17 mouse cellular contexts compared by ENCODE assay signal in the genomic region with DNA sequence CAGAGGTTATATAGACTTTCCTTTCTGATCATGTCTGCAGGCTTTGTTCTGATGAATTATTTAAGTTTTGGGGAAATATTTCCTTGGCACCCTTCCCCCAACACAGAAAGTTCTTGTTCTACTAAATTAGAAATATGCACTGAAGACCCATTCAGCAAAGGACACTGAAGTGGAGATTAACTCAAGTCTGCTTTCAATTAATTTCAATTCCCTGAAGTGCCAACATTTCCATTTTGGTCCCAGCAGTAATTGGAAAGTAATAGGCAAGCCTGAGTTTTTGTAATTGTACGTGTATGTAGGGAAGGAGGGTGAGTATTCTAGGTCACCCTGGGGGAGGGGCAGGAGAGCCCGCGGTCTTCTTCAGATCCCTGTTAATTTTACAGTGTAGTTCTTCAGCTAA. TPM values are rescaled to one million over a fixed set of nuclear protein-coding genes. Genes with fewer than 3 reads are reported as not detected.
"Had no signal": no experiment of that assay in that cellular context is flagged by ENCODE, and none has a peak within 500 bp of the region (broad histone marks: within the 10 kb centered on the region; RNA-seq: fewer than 3 reads in every experiment).

No protein-coding gene starts in this region.

- H3K4me3 ChIP-seq: layer of hippocampus, adult 2 months; limb, embryonic 13.5 days; midbrain, embryonic 13.5 days; neural tube, embryonic 13.5 days had no signal

- ATAC-seq: midbrain, embryonic 13.5 days had no signal

- H3K4me2 ChIP-seq: limb, embryonic 13.5 days; midbrain, embryonic 13.5 days; neural tube, embryonic 13.5 days had no signal

- H3K27me3 ChIP-seq: limb, embryonic 13.5 days; midbrain, embryonic 13.5 days; neural tube, embryonic 13.5 days had no signal

- H3K9ac ChIP-seq: limb, embryonic 13.5 days; liver, embryonic 14.5 days; midbrain, embryonic 13.5 days; neural tube, embryonic 13.5 days had no signal

- H3K36me3 ChIP-seq: limb, embryonic 13.5 days; midbrain, embryonic 13.5 days; neural tube, embryonic 13.5 days had no signal

- H3K27ac ChIP-seq: layer of hippocampus, adult 2 months; limb, embryonic 13.5 days; liver, embryonic 14.5 days; midbrain, embryonic 13.5 days; neural tube, embryonic 13.5 days had no signal

- H3K4me1 ChIP-seq: limb, embryonic 13.5 days; midbrain, embryonic 13.5 days; neural tube, embryonic 13.5 days had no signal

- H3K9me3 ChIP-seq: limb, embryonic 13.5 days; midbrain, embryonic 13.5 days; neural tube, embryonic 13.5 days had no signal

- DNase-seq: kidney, adult 9 months; kidney, postnatal 10 days; kidney, postnatal 4 days; left cerebral cortex, postnatal 4 days; lung, adult 18-20 months; right cerebral cortex, adult 18-20 months; right cerebral cortex, postnatal 25 days; thymus, postnatal 36 days had no signal

RNA-seq across cellular contexts. Expression of a gene that starts 19.2 kb away (rescaled TPM):
- total RNA-seq: liver, adult 2 months; megakaryocyte-erythroid progenitor cell, adult 5-6 weeks had no signal
- polyA plus RNA-seq: liver, adult 2 months had no signal

RNA-seq across cellular contexts. Expression of a gene that starts 46.9 kb away (rescaled TPM):
- total RNA-seq: left cerebral cortex, adult 18-20 months; liver, adult 2 months; megakaryocyte-erythroid progenitor cell, adult 5-6 weeks had no signal
- polyA plus RNA-seq: liver, adult 2 months; liver, embryonic 14.5 days; stomach, embryonic 16.5 days had no signal
